Mouse (Mus musculus): Measurements from ENCODE around the gene Rnf215. TPM values are rescaled to one million over a fixed set of nuclear protein-coding genes. Genes with fewer than 3 reads are reported as not detected.
A peak's percentile ranks its signal among the peaks of the same experiment; 100 is the strongest.

Gene Rnf215
- polyA plus RNA-seq, 1 experiment: 4.5 TPM

GRCm38 (mm10) chr11:4186486-4187317 lies 51.7 kb downstream of the Rnf215 start, which contains the start of gene Tbc1d10a:
Gene Tbc1d10a, plus strand, starts transcription at chr11:4186789.
- Histone ChIP-seq H3K27me3 (ENCODE audit: control insufficient read depth, insufficient read depth, low read length) (no peaks in the 10 kb centered on the region), H3K27ac (ENCODE audit: control insufficient read depth, insufficient read depth, low read depth, low read length) (peak within 1 kb of the TSS; percentile 95), H3K4me3 (ENCODE audit: control insufficient read depth, low read depth, low read length) (peak within 1 kb of the TSS; percentile 90), H3K36me3 (ENCODE audit: control insufficient read depth, insufficient read depth, low read length) (no peaks in the 10 kb centered on the region; the same call in none of the 2 replicates), H3K4me1 (ENCODE audit: control insufficient read depth, insufficient read depth, low read length) (peaks cover 15% of the 10 kb centered on the region)
- peak; percentile 90 for TF ChIP-seq POLR2A (IDR thresholded peaks at IDR 0.05; ENCODE audit: control insufficient read depth, low read depth, low read length)
- no peak for TF ChIP-seq CTCF (IDR thresholded peaks at IDR 0.05; ENCODE audit: control insufficient read depth, insufficient read depth, insufficient replicate concordance, low read depth, low read length)

- H3K36me3 ChIP-seq (ENCODE audit: control insufficient read depth, insufficient read depth, low read length): peaks cover 2% of the 10 kb centered on the region
- H3K27me3 ChIP-seq (ENCODE audit: control insufficient read depth, insufficient read depth, low read length): no peaks in the 10 kb centered on the region
- peaks cover 15% of the 10 kb centered on the region for H3K4me1 ChIP-seq (ENCODE audit: control insufficient read depth, insufficient read depth, low read length)
- TF ChIP-seq CTCF (IDR thresholded peaks at IDR 0.05; ENCODE audit: control insufficient read depth, insufficient read depth, insufficient replicate concordance, low read depth, low read length) (no peak), POLR2A (IDR thresholded peaks at IDR 0.05; ENCODE audit: control insufficient read depth, low read depth, low read length) (no peak)
- H3K27ac ChIP-seq (ENCODE audit: control insufficient read depth, insufficient read depth, low read depth, low read length): peak overlapping the region; percentile 95
- H3K4me3 ChIP-seq (ENCODE audit: control insufficient read depth, low read depth, low read length): peak overlapping the region; percentile 90
Measured at GRCm38 (mm10) chr11:4187318-4187700, 52.3 kb downstream of the Rnf215 start.

DNA sequence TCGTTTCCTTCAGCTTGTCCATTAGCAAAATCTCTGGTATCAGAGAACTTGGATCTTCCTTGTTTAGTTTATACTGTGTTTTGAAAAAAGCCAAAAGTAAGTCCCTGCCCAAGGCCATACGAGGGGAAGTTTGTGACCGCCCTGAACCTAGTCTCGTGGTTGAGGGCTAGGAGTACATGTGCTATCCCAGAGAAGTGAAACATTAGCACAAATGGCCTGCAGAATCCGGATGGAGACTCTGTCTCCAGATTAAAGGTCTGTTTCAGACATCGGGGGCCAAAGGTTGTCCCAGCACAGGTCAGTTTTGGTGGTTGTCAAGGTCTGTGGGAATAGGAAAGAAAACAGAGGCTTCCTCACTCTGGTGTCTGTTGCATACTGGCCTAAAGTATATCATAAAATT lies 54.2 kb downstream of the Rnf215 start:
- H3K4me1 ChIP-seq (ENCODE audit: control insufficient read depth, insufficient read depth, low read length): peaks cover 15% of the 10 kb centered on the region
- H3K4me3 ChIP-seq (ENCODE audit: control insufficient read depth, low read depth, low read length): no peak overlapping the region
- H3K36me3 ChIP-seq (ENCODE audit: control insufficient read depth, insufficient read depth, low read length): 0 out of 2 replicates have a peak, but pooled peaks cover 2% of the 10 kb centered on the region
- H3K27ac ChIP-seq (ENCODE audit: control insufficient read depth, insufficient read depth, low read depth, low read length): no peak overlapping the region
- H3K27me3 ChIP-seq (ENCODE audit: control insufficient read depth, insufficient read depth, low read length): no peaks in the 10 kb centered on the region
- TF ChIP-seq POLR2A (IDR thresholded peaks at IDR 0.05; ENCODE audit: control insufficient read depth, low read depth, low read length) (no peak), CTCF (IDR thresholded peaks at IDR 0.05; ENCODE audit: control insufficient read depth, insufficient read depth, insufficient replicate concordance, low read depth, low read length) (no peak)

GRCm38 (mm10) chr11:4190677-4191076 lies 55.7 kb downstream of the Rnf215 start:
- Histone ChIP-seq H3K27me3 (ENCODE audit: control insufficient read depth, insufficient read depth, low read length) (no peaks in the 10 kb centered on the region), H3K4me3 (ENCODE audit: control insufficient read depth, low read depth, low read length) (no peak overlapping the region), H3K36me3 (ENCODE audit: control insufficient read depth, insufficient read depth, low read length) (0 out of 2 replicates have a peak, but pooled peaks cover 2% of the 10 kb centered on the region), H3K4me1 (ENCODE audit: control insufficient read depth, insufficient read depth, low read length) (peaks cover 15% of the 10 kb centered on the region), H3K27ac (ENCODE audit: control insufficient read depth, insufficient read depth, low read depth, low read length) (0 out of 2 replicates have a peak overlapping the region, but pooled peaks have one; percentile 9)
- TF ChIP-seq CTCF (IDR thresholded peaks at IDR 0.05; ENCODE audit: control insufficient read depth, insufficient read depth, insufficient replicate concordance, low read depth, low read length) (no peak), POLR2A (IDR thresholded peaks at IDR 0.05; ENCODE audit: control insufficient read depth, low read depth, low read length) (no peak)

Other genes with a start within 250 kb of the Rnf215 start
- gene 4921536K21Rik, start 240.1 kb upstream of the Rnf215 start, polyA plus RNA-seq (2012; rRNA removed): 48.4 and 56.7 TPM in 2 replicates
- 28.1 and 30.4 TPM in 2 replicates for gene Dusp18, start 240.0 kb upstream of the Rnf215 start, polyA plus RNA-seq (2012; rRNA removed)
- gene Slc35e4, start 220.5 kb upstream of the Rnf215 start, polyA plus RNA-seq (2012; rRNA removed): 0.64 and 0.72 TPM in 2 replicates
- gene Tcn2, start 203.0 kb upstream of the Rnf215 start, polyA plus RNA-seq (2012; rRNA removed): 16.2 and 18.5 TPM in 2 replicates
- gene Pes1, start 171.2 kb upstream of the Rnf215 start, polyA plus RNA-seq (2012; rRNA removed): 27.1 and 28.5 TPM in 2 replicates
- 1.6 TPM in 2 replicates for gene 4930556J24Rik, start 158.4 kb upstream of the Rnf215 start, polyA plus RNA-seq (2012; rRNA removed)
- 6.6 and 9.8 TPM in 2 replicates for gene Gal3st1, start 151.6 kb upstream of the Rnf215 start, polyA plus RNA-seq (2012; rRNA removed)
- 0.42 and 0.56 TPM in 2 replicates for gene Sec14l4, start 103.7 kb upstream of the Rnf215 start, polyA plus RNA-seq (2012; rRNA removed)
- 1.0 and 1.9 TPM in 2 replicates for gene Sec14l3, start 70.4 kb upstream of the Rnf215 start, polyA plus RNA-seq (2012; rRNA removed)
- 9.0 and 10.0 TPM in 2 replicates for gene Mtfp1, start 39.8 kb upstream of the Rnf215 start, polyA plus RNA-seq (2012; rRNA removed)
- 2.2 and 4.8 TPM in 2 replicates for gene Sec14l2, start 11.8 kb upstream of the Rnf215 start, polyA plus RNA-seq (2012; rRNA removed)
- 46.5 and 48.8 TPM in 2 replicates for gene Ccdc157, start 25.1 kb downstream of the Rnf215 start, polyA plus RNA-seq (2012; rRNA removed)
- 32.9 and 35.1 TPM in 2 replicates for gene Sf3a1, start 25.1 kb downstream of the Rnf215 start, polyA plus RNA-seq (2012; rRNA removed)
- gene Tbc1d10a, start 51.6 kb downstream of the Rnf215 start, polyA plus RNA-seq (2012; rRNA removed): 40.6 and 42.1 TPM in 2 replicates
- 7.6 and 7.7 TPM in 2 replicates for gene Castor1, start 83.0 kb downstream of the Rnf215 start, polyA plus RNA-seq (2012; rRNA removed)
- gene Osm, start 101.2 kb downstream of the Rnf215 start, polyA plus RNA-seq (2012; rRNA removed): not detected in 2 replicates
- 0.21 and 0.28 TPM in 2 replicates for gene Lif, start 122.4 kb downstream of the Rnf215 start, polyA plus RNA-seq (2012; rRNA removed)